Mouse (Mus musculus): ENCODE data around the gene Specc1.

The Specc1 gene

GRCm38 (mm10) chr11:61968875-61969274, 12.3 kb downstream of the Specc1 start:
- DNase-seq, result no peak

GRCm38 (mm10) chr11:61970901-61971300, 14.3 kb downstream of the Specc1 start:
- no peak for DNase-seq

- peak in 1 of 2 experiments; percentile 36 for DNase-seq
Measured at GRCm38 (mm10) chr11:61971441-61972221, 15.1 kb downstream of the Specc1 start.

- peak; percentile 56 to 58 for DNase-seq
Measured at GRCm38 (mm10) chr11:61974106-61974707, 17.6 kb downstream of the Specc1 start.

GRCm38 (mm10) chr11:61975783-61976182, 19.2 kb downstream of the Specc1 start:
- no peak for DNase-seq

- no peak for DNase-seq
Measured at GRCm38 (mm10) chr11:61981285-61981684, 24.7 kb downstream of the Specc1 start.

GRCm38 (mm10) chr11:61982828-61983227, 26.3 kb downstream of the Specc1 start:
- no peak for DNase-seq

- DNase-seq, result no peak
Measured at GRCm38 (mm10) chr11:61986939-61987338, 30.4 kb downstream of the Specc1 start.

GRCm38 (mm10) chr11:61989647-61990046, 33.1 kb downstream of the Specc1 start:
- no peak for DNase-seq

- DNase-seq, result peak; percentile 60 to 70
Measured at GRCm38 (mm10) chr11:61991576-61991975, 35.0 kb downstream of the Specc1 start.

- DNase-seq, result no peak
Measured at GRCm38 (mm10) chr11:61992671-61993285, 36.2 kb downstream of the Specc1 start.

GRCm38 (mm10) chr11:61999501-61999900, 42.9 kb downstream of the Specc1 start:
- DNase-seq, result no peak

GRCm38 (mm10) chr11:62000099-62000498, 43.5 kb downstream of the Specc1 start:
- no peak for DNase-seq

GRCm38 (mm10) chr11:62001977-62002376, 45.4 kb downstream of the Specc1 start:
- no peak for DNase-seq

- DNase-seq, result no peak
Measured at GRCm38 (mm10) chr11:62004881-62005240, 48.3 kb downstream of the Specc1 start.

GRCm38 (mm10) chr11:62005241-62005910, 48.8 kb downstream of the Specc1 start:
- peak in 1 of 2 experiments; percentile 31 for DNase-seq

- DNase-seq, result no peak
Measured at GRCm38 (mm10) chr11:62005911-62006260, 49.3 kb downstream of the Specc1 start.

- no peak for DNase-seq
Measured at GRCm38 (mm10) chr11:62006680-62007079, 50.1 kb downstream of the Specc1 start.

GRCm38 (mm10) chr11:62007984-62008383, 51.4 kb downstream of the Specc1 start:
- peak; percentile 28 to 46 for DNase-seq

GRCm38 (mm10) chr11:62010625-62011231, 54.2 kb downstream of the Specc1 start:
- no peak for DNase-seq

- no peak for DNase-seq
Measured at GRCm38 (mm10) chr11:62012039-62012438, 55.5 kb downstream of the Specc1 start.

- DNase-seq, result no peak
Measured at GRCm38 (mm10) chr11:62013449-62013848, 56.9 kb downstream of the Specc1 start.

- DNase-seq, result no peak
Measured at GRCm38 (mm10) chr11:62015071-62015654, 58.6 kb downstream of the Specc1 start.
